11 mouse cellular contexts compared by ENCODE assay signal in genomic region chr9:52277954-52278700, GRCm38 (mm10).
DNase-seq lines count a peak whose midpoint lies in the region; ATAC-seq and TF ChIP-seq lines count a peak whose summit lies in the region.
"Had no signal": no experiment of that assay in that cellular context is flagged by ENCODE, and none has a peak within 500 bp of the region (broad histone marks: within the 10 kb centered on the region; RNA-seq: fewer than 3 reads in every experiment).

No protein-coding gene starts in this region.

- 50% methylated on average over 14 of the region's 14 CpGs for WGBS in lung, embryonic 14.5 days
- WGBS in forebrain, postnatal 0 days: 8% methylated on average over 14 of the region's 14 CpGs
- 27% methylated on average over 14 of the region's 14 CpGs for WGBS in neural tube, embryonic 12.5 days

- H3K27ac ChIP-seq in lung, embryonic 14.5 days (ENCODE audit: low read depth): no peak overlapping the region
- H3K27ac ChIP-seq in forebrain, postnatal 0 days (ENCODE audit: low read depth, low read length): peak overlapping the region; percentile 69
- no peak overlapping the region for H3K27ac ChIP-seq in neural tube, embryonic 12.5 days

- H3K4me2 ChIP-seq in lung, embryonic 14.5 days: no peak overlapping the region
- peak overlapping the region; percentile 1; the same call in 1 of the 2 replicates for H3K4me2 ChIP-seq in forebrain, postnatal 0 days (ENCODE audit: low read depth)
- peak overlapping the region; percentile 33 for H3K4me2 ChIP-seq in neural tube, embryonic 12.5 days (replicated peaks)
- H3K4me2 ChIP-seq: heart, embryonic 11.5 days had no signal

- no peaks in the 10 kb centered on the region for H3K36me3 ChIP-seq in lung, embryonic 14.5 days (ENCODE audit: insufficient read depth)
- no peaks in the 10 kb centered on the region for H3K36me3 ChIP-seq in forebrain, postnatal 0 days (ENCODE audit: insufficient read depth)
- no peaks in the 10 kb centered on the region for H3K36me3 ChIP-seq in neural tube, embryonic 12.5 days

- DNase-seq in lung, embryonic 14.5 days: peak; percentile 23
- no peak for DNase-seq in lung, adult 18-20 months
- DNase-seq in brain, embryonic 14.5 days (ENCODE audit: low read depth): peak; percentile 95
- peak; percentile 65 for DNase-seq in forebrain, postnatal 0 days
- DNase-seq in urinary bladder, adult 2 months (ENCODE audit: low spot score): no peak
- DNase-seq in adrenal gland, adult 8-10 months: no peak
- DNase-seq: layer of hippocampus, postnatal 36 days; lung, postnatal 36 days had no signal

- no peaks in the 10 kb centered on the region for H3K9me3 ChIP-seq in lung, embryonic 14.5 days (ENCODE audit: low read depth, low read length)
- H3K9me3 ChIP-seq in forebrain, postnatal 0 days (ENCODE audit: low read length): no peaks in the 10 kb centered on the region
- no peaks in the 10 kb centered on the region for H3K9me3 ChIP-seq in neural tube, embryonic 12.5 days

- H3K4me1 ChIP-seq in lung, embryonic 14.5 days (ENCODE audit: insufficient read depth): no peaks in the 10 kb centered on the region
- peaks cover 19% of the 10 kb centered on the region for H3K4me1 ChIP-seq in forebrain, postnatal 0 days (ENCODE audit: insufficient read depth)
- H3K4me1 ChIP-seq in neural tube, embryonic 12.5 days: peaks cover 9% of the 10 kb centered on the region

- no peaks in the 10 kb centered on the region for H3K27me3 ChIP-seq in lung, embryonic 14.5 days (ENCODE audit: insufficient read depth, low read length)
- no peaks in the 10 kb centered on the region for H3K27me3 ChIP-seq in forebrain, postnatal 0 days (ENCODE audit: insufficient read depth, low read length)
- no peaks in the 10 kb centered on the region for H3K27me3 ChIP-seq in neural tube, embryonic 12.5 days (replicated peaks)

- TF ChIP-seq POLR2A in brain, embryonic 14.5 days (IDR thresholded peaks at IDR 0.05; ENCODE audit: borderline replicate concordance, extremely low read depth, insufficient read depth, insufficient read length, poor library complexity, severe bottlenecking): no peak

- no peak overlapping the region for H3K9ac ChIP-seq in lung, embryonic 14.5 days
- H3K9ac ChIP-seq in forebrain, postnatal 0 days: no peak overlapping the region
- H3K9ac ChIP-seq in neural tube, embryonic 12.5 days: no peak overlapping the region

- no peak overlapping the region for H3K4me3 ChIP-seq in lung, embryonic 14.5 days (ENCODE audit: low read depth, low read length)
- H3K4me3 ChIP-seq in forebrain, postnatal 0 days (ENCODE audit: low read depth, low read length): no peak overlapping the region
- H3K4me3 ChIP-seq in neural tube, embryonic 12.5 days: no peak overlapping the region

- no peak for ATAC-seq in lung, embryonic 14.5 days (ENCODE audit: insufficient read depth)
- peak; percentile 85 for ATAC-seq in forebrain, postnatal 0 days
- 0 out of 2 replicates have a peak, but pooled peaks have one; percentile 31 for ATAC-seq in neural tube, embryonic 12.5 days (ENCODE audit: low FRiP score, low read depth)
- ATAC-seq in CD4-positive, CD25-positive, alpha-beta regulatory T cell, adult 4 months: no peak

- TF ChIP-seq CTCF in lung, embryonic 14.5 days (IDR thresholded peaks at IDR 0.05; ENCODE audit: low read depth): no peak
- TF ChIP-seq CTCF in brain, embryonic 14.5 days (IDR thresholded peaks at IDR 0.05; ENCODE audit: borderline replicate concordance, extremely low read depth, insufficient read depth, insufficient read length): no peak
- TF ChIP-seq CTCF in forebrain, postnatal 0 days (IDR thresholded peaks at IDR 0.05; ENCODE audit: low read depth): no peak

Comparison
In these comparisons a context has a peak if more than half of its experiments do, and no peak if none do; other contexts are left out.
1. DNase-seq: peak in lung, embryonic 14.5 days (single experiment), brain, embryonic 14.5 days (single experiment) and forebrain, postnatal 0 days (single experiment); none in lung, adult 18-20 months (0 of 2), urinary bladder, adult 2 months (single experiment) and adrenal gland, adult 8-10 months (single experiment).
2. ATAC-seq: peak in forebrain, postnatal 0 days (single experiment) and neural tube, embryonic 12.5 days (single experiment); none in lung, embryonic 14.5 days (single experiment) and CD4-positive, CD25-positive, alpha-beta regulatory T cell, adult 4 months (single experiment).